Mouse (Mus musculus) thymus, adult 2 months (tissue): Measurements from ENCODE around the gene Depp1.

Source experiments
- CTCF ChIP-seq: fragments of 200-500 bp; IDR thresholded peaks from 2 replicates; pipeline ENCODE4 v1.5.1; 2012; ENCODE audit warnings: mild to moderate bottlenecking, control low read depth, low read length, moderate library complexity, borderline replicate concordance; ENCODE audit not compliant: control insufficient read depth, poor library complexity, insufficient read depth; ENCODE audit errors: extremely low read depth
- POLR2A ChIP-seq: fragments of 200-500 bp; IDR thresholded peaks from 2 replicates; pipeline ENCODE4 v1.6.1; 2012; ENCODE audit warnings: mild to moderate bottlenecking, low read length, control low read depth, moderate library complexity; ENCODE audit not compliant: control insufficient read depth, poor library complexity, insufficient read depth; ENCODE audit errors: extremely low read depth

DNA sequence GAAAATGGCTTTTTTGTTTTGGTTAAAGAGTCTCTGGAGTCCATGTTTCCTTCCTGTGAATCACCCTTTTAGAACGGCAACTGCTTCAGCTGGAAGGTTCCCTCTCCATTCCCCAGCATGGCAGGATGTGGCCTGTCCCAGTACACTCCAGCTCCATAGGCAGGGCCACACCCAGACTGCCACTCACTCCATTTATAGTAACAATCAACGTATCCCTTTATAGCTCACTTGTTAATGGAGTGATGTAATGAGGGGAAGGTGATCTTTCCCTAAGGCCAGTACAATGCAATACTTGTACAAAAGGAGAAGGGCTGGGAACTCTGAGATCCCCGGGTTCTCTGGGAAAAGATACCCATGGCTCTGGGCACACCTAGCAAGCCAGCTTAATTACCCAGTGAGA lies 6.1 kb upstream of the Depp1 start:
- no peak for TF ChIP-seq CTCF
- no peak for TF ChIP-seq POLR2A
